Mouse (Mus musculus): Measurements from ENCODE around the gene Ash1l. TPM values are rescaled to one million over a fixed set of nuclear protein-coding genes. Genes with fewer than 3 reads are reported as not detected.

The Ash1l gene
- total RNA-seq, 2 experiments from 2014 or later, result 47.3 to 51.6 TPM

DNA sequence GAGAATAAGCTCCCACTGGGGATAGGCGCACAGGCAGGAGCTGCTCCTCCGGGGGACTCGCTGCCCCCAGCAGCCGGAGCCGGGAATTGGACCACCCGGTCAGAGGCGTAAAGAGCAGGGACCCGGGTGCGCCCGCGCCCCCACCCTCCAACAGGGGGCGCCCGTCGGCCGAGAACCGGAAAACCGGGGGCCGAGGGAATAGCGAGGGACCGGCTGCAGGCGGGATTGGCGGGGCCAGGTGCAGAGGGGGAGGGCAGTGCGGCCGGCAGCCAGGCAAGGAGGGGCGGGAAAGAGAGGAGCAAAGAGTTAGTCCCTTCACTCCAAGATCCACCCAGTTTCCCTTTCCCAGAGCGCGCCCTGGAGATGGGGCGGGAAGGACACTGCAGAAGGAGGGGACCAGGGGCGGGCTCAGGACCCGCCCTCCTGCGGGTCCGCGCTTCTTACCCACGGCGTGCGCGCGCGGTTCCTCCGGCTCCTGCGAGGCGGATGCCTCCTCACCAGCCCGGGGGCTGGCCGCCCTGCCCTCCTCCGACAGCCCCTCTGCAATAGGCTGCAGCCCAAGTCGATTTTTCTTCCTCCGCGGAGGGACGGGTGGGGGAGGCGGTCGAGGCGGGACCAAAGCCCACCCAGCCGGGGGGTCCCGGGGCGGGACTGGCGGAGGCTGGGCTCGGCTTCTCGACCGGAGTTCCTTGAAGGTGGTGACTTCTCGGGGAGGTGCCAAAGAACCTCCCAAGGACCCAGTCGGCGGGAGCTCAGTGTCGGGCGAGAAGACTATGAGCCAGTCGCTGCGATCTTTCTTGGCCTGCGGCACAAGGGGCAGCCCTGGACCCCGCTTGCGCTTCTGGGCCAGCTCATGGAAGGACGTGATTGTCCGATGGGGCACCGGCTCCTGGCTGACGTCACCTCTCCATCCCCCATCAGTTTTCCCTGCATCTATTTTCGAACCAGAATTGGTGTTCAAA lies 140.6 kb downstream of the Ash1l start:
- peak; percentile 71 to 81 for DNase-seq (ENCODE audit: low spot score in 2 of 2)

- DNase-seq (ENCODE audit: low spot score in 2 of 2), result no peak
These were observed 141.5 kb downstream of the Ash1l start for GRCm38 (mm10) chr3:89091811-89092508.

GRCm38 (mm10) chr3:89092509-89093090 lies 142.2 kb downstream of the Ash1l start:
- no peak for DNase-seq (ENCODE audit: low spot score in 2 of 2)

- DNase-seq (ENCODE audit: low spot score in 2 of 2), result peak; percentile 60 to 69
These were observed 142.8 kb downstream of the Ash1l start, which contains the start of gene Rusc1 for GRCm38 (mm10) chr3:89093175-89093574. TSS of gene Rusc1 (minus strand) at chr3:89093311.

DNA sequence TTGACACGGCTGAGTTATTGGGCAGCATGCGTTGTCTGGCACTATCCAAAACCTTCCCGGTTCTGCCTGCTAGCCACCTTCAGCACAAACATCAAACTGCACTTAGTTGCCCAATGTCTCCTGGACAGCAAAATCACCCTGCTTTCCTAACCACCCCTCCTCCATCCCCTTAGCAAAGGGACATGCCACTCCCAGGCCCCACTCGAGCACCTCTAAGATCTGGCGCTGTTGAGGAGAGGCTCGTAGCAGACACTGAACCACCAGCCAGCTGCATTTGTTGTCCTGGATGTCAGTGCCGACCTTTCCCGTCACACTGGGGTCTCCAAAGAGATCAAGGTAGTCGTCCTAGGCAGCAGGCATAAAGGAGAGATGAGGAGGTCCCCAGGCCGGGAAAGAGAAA lies 143.6 kb downstream of the Ash1l start:
- DNase-seq (ENCODE audit: low spot score in 2 of 2), result no peak

GRCm38 (mm10) chr3:89100811-89101210 lies 150.4 kb downstream of the Ash1l start, which contains the start of gene Gm43738:
TSS of gene Gm43738 (minus strand) at chr3:89101099.
- DNase-seq (ENCODE audit: low spot score in 2 of 2), result no peak

DNA sequence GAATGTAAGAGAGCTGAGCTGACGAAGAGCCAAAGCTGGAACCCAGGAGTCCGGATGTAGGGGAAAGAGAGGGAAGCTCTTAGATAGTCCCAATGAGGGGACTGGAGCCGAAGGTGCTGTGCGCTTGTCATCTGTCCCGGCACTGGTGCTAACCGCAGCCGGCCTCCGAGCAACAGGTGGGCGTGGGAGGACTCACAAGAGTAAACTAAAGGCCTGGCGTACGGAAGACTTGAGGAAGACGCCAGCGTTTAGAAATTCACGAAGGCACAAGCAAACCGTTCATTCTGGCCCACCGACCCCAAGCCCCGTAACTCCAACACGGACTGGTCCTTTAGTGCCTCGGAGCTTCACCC lies 151.0 kb downstream of the Ash1l start:
- DNase-seq (ENCODE audit: low spot score in 2 of 2), result no peak

- DNase-seq (ENCODE audit: low spot score in 2 of 2), result peak; percentile 58 to 84
These were observed 151.5 kb downstream of the Ash1l start, which contains the start of gene Fdps for GRCm38 (mm10) chr3:89101812-89102494. TSS of gene Fdps (minus strand) at chr3:89101959.

- no peak for DNase-seq (ENCODE audit: low spot score in 2 of 2)
These were observed 152.3 kb downstream of the Ash1l start for GRCm38 (mm10) chr3:89102495-89103290.

DNA sequence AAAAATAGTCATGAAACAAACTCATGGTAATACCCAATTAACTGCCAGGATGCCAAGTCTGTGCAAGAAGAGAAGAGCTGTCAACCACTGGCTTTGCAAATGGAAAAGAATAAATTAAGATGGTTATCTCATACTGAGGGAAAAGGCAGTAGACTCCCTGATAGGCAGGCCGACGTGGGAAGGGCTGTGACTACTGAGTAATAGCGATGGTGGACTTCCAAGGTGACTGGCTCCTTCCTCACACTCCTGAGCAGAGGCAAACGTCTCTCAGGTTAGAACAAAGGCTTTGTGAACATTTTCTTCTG lies 152.8 kb downstream of the Ash1l start:
- no peak for DNase-seq (ENCODE audit: low spot score in 2 of 2)

- no peak for DNase-seq (ENCODE audit: low spot score in 2 of 2)
These were observed 156.5 kb downstream of the Ash1l start for GRCm38 (mm10) chr3:89106881-89107280.

GRCm38 (mm10) chr3:89107545-89107944 lies 157.1 kb downstream of the Ash1l start:
- no peak for DNase-seq (ENCODE audit: low spot score in 2 of 2)

DNA sequence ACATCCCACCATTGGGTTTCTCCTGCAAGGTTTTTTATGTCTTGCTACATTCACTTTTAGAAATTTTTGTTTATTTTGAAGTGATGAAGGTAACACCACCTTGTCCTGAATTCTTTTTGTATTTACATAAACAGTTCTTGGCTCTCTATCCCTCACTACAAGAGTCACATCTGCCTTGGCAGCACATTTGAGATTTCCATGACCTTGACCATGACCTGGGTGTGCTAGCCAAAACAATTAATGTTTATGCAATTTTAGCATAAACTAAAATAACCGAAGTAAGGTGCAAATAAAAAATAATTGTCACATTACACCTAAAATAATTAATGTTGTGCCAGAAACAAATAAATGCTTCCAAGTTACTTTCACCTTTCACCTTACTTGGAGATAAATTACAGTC lies 157.7 kb downstream of the Ash1l start:
- no peak for DNase-seq (ENCODE audit: low spot score in 2 of 2)

GRCm38 (mm10) chr3:89113058-89113457 lies 162.6 kb downstream of the Ash1l start:
- DNase-seq (ENCODE audit: low spot score in 2 of 2), result no peak

- no peak for DNase-seq (ENCODE audit: low spot score in 2 of 2)
These were observed 165.1 kb downstream of the Ash1l start for GRCm38 (mm10) chr3:89115522-89115921.

- no peak for DNase-seq (ENCODE audit: low spot score in 2 of 2)
These were observed 172.9 kb downstream of the Ash1l start for GRCm38 (mm10) chr3:89123313-89123712.

- no peak for DNase-seq (ENCODE audit: low spot score in 2 of 2)
These were observed 173.8 kb downstream of the Ash1l start for GRCm38 (mm10) chr3:89124241-89124640.

DNA sequence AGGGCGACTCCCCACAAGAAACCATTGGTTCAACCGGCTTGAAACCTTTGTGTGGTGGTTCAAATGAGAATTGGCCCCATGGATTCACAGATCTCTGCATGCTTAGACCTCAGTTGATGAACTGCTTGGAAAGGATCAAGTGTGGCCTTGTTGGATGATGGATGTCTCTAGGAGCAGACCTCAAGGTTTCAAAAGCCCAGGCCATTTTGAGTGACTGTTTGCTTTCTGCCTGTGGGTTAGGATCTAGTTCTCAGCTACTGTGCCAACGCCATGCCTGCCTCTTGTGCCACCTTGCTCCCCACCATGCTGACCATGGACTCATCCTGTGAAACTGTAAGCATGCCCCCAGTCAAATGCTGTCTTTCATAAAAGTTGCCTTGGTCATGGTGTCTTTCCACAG lies 175.6 kb downstream of the Ash1l start:
- DNase-seq (ENCODE audit: low spot score in 2 of 2), result no peak

All from adrenal gland, postnatal 4 days (tissue).